Mouse (Mus musculus) ES-Bruce4 (cell line): Measurements from ENCODE around the gene Mical2.

Source experiments
- CTCF ChIP-seq: IDR thresholded peaks from one replicate; pipeline ENCODE4 v1.8.1; 2011; ENCODE audit warnings: low read depth, low read length
- EP300 ChIP-seq: IDR thresholded peaks from 2 replicates; pipeline ENCODE4 v1.6.1; 2011; ENCODE audit warnings: low read depth, low read length; ENCODE audit not compliant: insufficient read depth
- POLR2A ChIP-seq: IDR thresholded peaks from one replicate; pipeline ENCODE4 v1.8.1; 2011; ENCODE audit warnings: low read length; ENCODE audit not compliant: insufficient read depth

GRCm38 (mm10) chr7:112222733-112223524 lies 2.7 kb upstream of the Mical2 start:
- TF ChIP-seq EP300, result no peak
- TF ChIP-seq POLR2A, result no peak
- no peak for TF ChIP-seq CTCF
